Mouse (Mus musculus) T-cell, adult 2 months (primary cell): ENCODE data around the gene Ppp1r11.

Source experiments
- DNase-seq: peaks from one replicate; pipeline ENCODE4 v3.0.0; 2022; ENCODE audit warnings: low spot score

Gene Ppp1r11

GRCm38 (mm10) chr17:36961125-36961524 is 9.6 kb upstream of the Ppp1r11 start:
- no peak for DNase-seq

GRCm38 (mm10) chr17:36958884-36959283 is 7.3 kb upstream of the Ppp1r11 start:
- DNase-seq, result peak; percentile 12

GRCm38 (mm10) chr17:36957999-36958743 is 6.6 kb upstream of the Ppp1r11 start, which contains the start of the genes Znrd1 and Znrd1as:
Gene Znrd1 (minus strand): TSS chr17:36958559.
Gene Znrd1as (plus strand): TSS chr17:36958592.
- peak; percentile 89 for DNase-seq

- no peak for DNase-seq
Observed at GRCm38 (mm10) chr17:36953062-36953461, 1.5 kb upstream of the Ppp1r11 start.

- DNase-seq, result no peak
Observed at GRCm38 (mm10) chr17:36952631-36953030, 1.1 kb upstream of the Ppp1r11 start.

GRCm38 (mm10) chr17:36949265-36949664 is 2.3 kb downstream of the Ppp1r11 start:
- no peak for DNase-seq

- no peak for DNase-seq
Observed at GRCm38 (mm10) chr17:36948286-36948685, 3.3 kb downstream of the Ppp1r11 start.

- peak; percentile 45 for DNase-seq
Observed at GRCm38 (mm10) chr17:36947051-36947819, 4.3 kb downstream of the Ppp1r11 start.

- peak; percentile 65 for DNase-seq
Observed at GRCm38 (mm10) chr17:36944121-36944775, 7.3 kb downstream of the Ppp1r11 start.

- DNase-seq, result no peak
Observed at GRCm38 (mm10) chr17:36943691-36944090, 7.8 kb downstream of the Ppp1r11 start.

- DNase-seq, result no peak
Observed at GRCm38 (mm10) chr17:36942791-36943471, 8.6 kb downstream of the Ppp1r11 start, which contains the start of gene Rnf39. Gene Rnf39 (plus strand): TSS chr17:36942918.

- peak; percentile 73 for DNase-seq
Observed at GRCm38 (mm10) chr17:36942391-36942790, 9.2 kb downstream of the Ppp1r11 start.

GRCm38 (mm10) chr17:36938056-36938455 is 13.5 kb downstream of the Ppp1r11 start:
- no peak for DNase-seq

- no peak for DNase-seq
Observed at GRCm38 (mm10) chr17:36931806-36932205, 19.7 kb downstream of the Ppp1r11 start.

GRCm38 (mm10) chr17:36931130-36931529 is 20.4 kb downstream of the Ppp1r11 start:
- no peak for DNase-seq

GRCm38 (mm10) chr17:36930233-36930632 is 21.3 kb downstream of the Ppp1r11 start:
- DNase-seq, result no peak

GRCm38 (mm10) chr17:36929236-36929932 is 22.2 kb downstream of the Ppp1r11 start:
- no peak for DNase-seq

GRCm38 (mm10) chr17:36927496-36928120 is 23.9 kb downstream of the Ppp1r11 start:
- DNase-seq, result no peak

GRCm38 (mm10) chr17:36923491-36923890 is 28.1 kb downstream of the Ppp1r11 start:
- no peak for DNase-seq

- no peak for DNase-seq
Observed at GRCm38 (mm10) chr17:36922715-36923114, 28.8 kb downstream of the Ppp1r11 start.

- no peak for DNase-seq
Observed at GRCm38 (mm10) chr17:36920239-36920638, 31.3 kb downstream of the Ppp1r11 start.
